Mouse (Mus musculus): ENCODE measurements around the gene 2900026A02Rik. TPM values are rescaled to one million over a fixed set of nuclear protein-coding genes. Genes with fewer than 3 reads are reported as not detected.
A peak's percentile ranks its signal among the peaks of the same experiment; 100 is the strongest.

Gene 2900026A02Rik
- polyA plus RNA-seq, 1 experiment from 2014 or later: 3.9 TPM

DNA sequence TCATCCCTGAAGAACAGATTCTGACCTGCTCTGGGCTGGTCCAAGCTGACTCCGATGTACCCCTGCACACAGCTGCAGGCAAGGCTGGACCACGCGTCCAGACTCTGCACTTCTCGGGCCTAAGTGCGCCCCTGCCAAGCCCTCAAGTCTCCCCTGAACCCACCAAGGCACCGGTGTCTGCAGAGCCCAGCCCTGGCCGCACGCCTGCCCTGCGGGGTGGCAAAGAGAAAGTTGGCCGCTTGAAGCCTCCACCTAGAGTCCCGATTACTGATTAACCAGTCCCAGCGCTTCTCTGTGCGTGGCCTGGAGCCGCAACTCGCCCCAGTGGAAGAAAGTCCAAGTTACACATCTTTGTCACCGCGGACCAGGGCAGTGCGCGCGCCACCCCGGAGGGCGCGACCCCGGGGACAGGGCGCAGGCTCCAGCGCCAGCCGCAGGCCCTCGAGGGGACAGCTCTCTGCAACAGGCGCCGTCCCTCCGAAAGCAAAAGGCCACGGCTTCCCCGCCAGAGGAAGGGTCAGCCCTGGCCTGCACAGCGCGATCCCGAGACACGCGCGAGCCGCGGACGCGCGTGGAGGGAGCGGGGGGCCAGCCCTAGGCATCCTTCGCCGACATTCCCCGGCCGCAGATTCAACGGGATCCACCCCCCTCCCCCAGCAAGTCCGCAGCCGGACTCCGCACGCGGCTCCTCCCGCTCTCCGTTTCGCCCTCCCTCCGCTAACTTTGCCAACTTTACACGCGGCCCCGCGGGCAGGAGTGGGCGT, 471 bp downstream of the 2900026A02Rik start:
- Histone ChIP-seq H3K27me3 (replicated peaks) (no peaks in the 10 kb centered on the region), H3K4me2 (peak overlapping the region; percentile 82), H3K4me3 (peak overlapping the region; percentile 52), H3K36me3 (replicated peaks) (no peaks in the 10 kb centered on the region), H3K9ac (peak overlapping the region; percentile 43), H3K4me1 (peaks cover 7% of the 10 kb centered on the region), H3K9me3 (no peaks in the 10 kb centered on the region), H3K27ac (no peak overlapping the region)
- 2% methylated on average over 55 of the region's 64 CpGs for WGBS
- ATAC-seq (replicated peaks): peak; percentile 61

GRCm38 (mm10) chr5:113219876-113220275, 1.2 kb downstream of the 2900026A02Rik start:
- no peak for ATAC-seq (replicated peaks)
- Histone ChIP-seq H3K27ac (no peak overlapping the region), H3K9me3 (no peaks in the 10 kb centered on the region), H3K27me3 (replicated peaks) (no peaks in the 10 kb centered on the region), H3K9ac (no peak overlapping the region), H3K4me1 (peaks cover 6% of the 10 kb centered on the region; the same call in 1 of the 2 replicates), H3K4me2 (peak overlapping the region; percentile 82; the same call in 1 of the 2 replicates), H3K4me3 (no peak overlapping the region), H3K36me3 (replicated peaks) (no peaks in the 10 kb centered on the region)
- WGBS: 71% methylated on average over 7 of the region's 7 CpGs

GRCm38 (mm10) chr5:113219450-113219849, 1.6 kb downstream of the 2900026A02Rik start:
- Histone ChIP-seq H3K4me1 (peaks cover 6% of the 10 kb centered on the region; the same call in 1 of the 2 replicates), H3K9me3 (no peaks in the 10 kb centered on the region), H3K4me3 (no peak overlapping the region), H3K27ac (no peak overlapping the region), H3K36me3 (replicated peaks) (no peaks in the 10 kb centered on the region), H3K9ac (no peak overlapping the region), H3K27me3 (replicated peaks) (no peaks in the 10 kb centered on the region), H3K4me2 (no peak overlapping the region)
- no peak for ATAC-seq (replicated peaks)
- 85% methylated on average over 6 of the region's 6 CpGs for WGBS

DNA sequence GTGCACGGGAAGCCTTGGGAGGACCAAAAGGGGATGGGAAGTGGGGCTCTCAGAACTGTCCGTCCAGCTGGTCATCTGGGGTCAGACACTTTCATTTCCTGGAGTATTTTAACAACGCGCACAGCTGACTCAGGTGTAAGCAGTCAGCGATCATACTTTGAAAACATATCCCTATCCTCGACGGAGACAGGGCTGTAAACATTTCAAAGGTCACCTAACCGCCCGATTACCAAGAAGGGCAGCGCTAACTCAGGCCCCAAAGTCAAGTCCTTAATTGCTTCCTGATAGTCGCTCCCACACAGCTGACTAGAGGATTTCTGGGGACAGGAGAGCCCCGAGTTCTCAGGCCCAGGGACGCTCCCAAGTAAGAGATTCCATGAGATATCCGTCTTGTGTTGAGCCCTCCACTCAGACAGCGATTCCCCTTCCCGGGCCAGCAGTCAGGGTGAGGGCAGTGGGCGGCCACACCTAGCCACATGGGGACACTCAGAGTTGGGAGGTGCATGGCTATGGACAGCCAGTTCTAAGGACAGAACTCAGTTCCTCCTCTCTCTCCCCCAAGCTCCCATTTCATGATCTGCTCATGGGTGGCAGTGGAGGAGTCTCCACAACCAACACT, 2.3 kb downstream of the 2900026A02Rik start:
- no peak for ATAC-seq (replicated peaks)
- Histone ChIP-seq H3K9me3 (no peaks in the 10 kb centered on the region), H3K27me3 (replicated peaks) (no peaks in the 10 kb centered on the region), H3K4me2 (no peak overlapping the region), H3K4me3 (no peak overlapping the region), H3K9ac (no peak overlapping the region), H3K4me1 (peaks cover 6% of the 10 kb centered on the region; the same call in 1 of the 2 replicates), H3K27ac (no peak overlapping the region), H3K36me3 (replicated peaks) (no peaks in the 10 kb centered on the region)
- WGBS: 85% methylated on average over 17 of the region's 17 CpGs

GRCm38 (mm10) chr5:113217076-113217475, 4.0 kb downstream of the 2900026A02Rik start:
- Histone ChIP-seq H3K36me3 (replicated peaks) (no peaks in the 10 kb centered on the region), H3K4me3 (no peak overlapping the region), H3K4me1 (peaks cover 6% of the 10 kb centered on the region; the same call in 1 of the 2 replicates), H3K27me3 (replicated peaks) (no peaks in the 10 kb centered on the region), H3K9ac (no peak overlapping the region), H3K9me3 (no peaks in the 10 kb centered on the region), H3K4me2 (no peak overlapping the region), H3K27ac (no peak overlapping the region)
- 82% methylated on average over 12 of the region's 12 CpGs for WGBS
- ATAC-seq (replicated peaks): no peak

DNA sequence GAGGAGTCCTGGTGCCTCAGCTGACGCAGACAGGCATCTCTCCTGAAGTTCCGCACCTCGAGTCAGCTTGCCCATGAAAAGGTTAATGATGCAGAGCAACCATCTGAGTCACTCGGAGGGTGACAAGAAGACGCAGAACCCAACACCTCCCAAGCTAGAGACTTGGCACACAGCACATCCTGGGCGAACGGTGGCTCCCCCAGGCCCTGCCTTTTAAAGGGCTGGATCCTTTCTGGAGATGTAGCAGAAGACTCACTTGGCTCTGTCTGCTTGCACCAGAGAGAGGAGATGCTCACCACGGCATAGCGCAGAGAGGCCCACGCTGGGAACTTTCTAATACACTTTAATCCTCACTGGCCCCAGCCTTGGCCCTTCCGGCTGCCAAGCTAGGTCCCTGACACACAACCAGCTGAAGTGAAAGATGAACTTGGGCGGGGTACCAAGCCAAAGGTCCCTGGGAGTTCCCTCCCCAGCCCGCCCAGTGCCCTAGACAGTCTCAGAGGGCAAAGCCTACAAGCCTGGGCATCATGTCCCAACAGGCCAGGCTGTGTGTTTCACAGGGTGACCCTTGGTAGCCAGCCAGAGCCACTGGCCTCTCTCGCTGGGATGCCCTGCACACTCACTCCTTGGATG, 4.6 kb downstream of the 2900026A02Rik start:
- H3K9ac ChIP-seq: no peak overlapping the region

GRCm38 (mm10) chr5:113215610-113216011, 5.4 kb downstream of the 2900026A02Rik start:
- Histone ChIP-seq H3K27me3 (replicated peaks) (no peaks in the 10 kb centered on the region), H3K9ac (no peak overlapping the region), H3K4me3 (no peak overlapping the region), H3K36me3 (replicated peaks) (no peaks in the 10 kb centered on the region), H3K4me2 (no peak overlapping the region), H3K4me1 (peaks cover 3% of the 10 kb centered on the region; the same call in 1 of the 2 replicates), H3K27ac (no peak overlapping the region), H3K9me3 (no peaks in the 10 kb centered on the region)
- 87% methylated on average over 9 of the region's 9 CpGs for WGBS
- ATAC-seq (replicated peaks): no peak

More for the DNA sequence above, 4.6 kb downstream of the 2900026A02Rik start:
- 74% methylated on average over 14 of the region's 14 CpGs for WGBS
- Histone ChIP-seq H3K27ac (no peak overlapping the region), H3K36me3 (replicated peaks) (no peaks in the 10 kb centered on the region), H3K4me2 (no peak overlapping the region), H3K9me3 (no peaks in the 10 kb centered on the region), H3K4me1 (peaks cover 6% of the 10 kb centered on the region; the same call in 1 of the 2 replicates), H3K4me3 (no peak overlapping the region), H3K27me3 (replicated peaks) (no peaks in the 10 kb centered on the region)
- no peak for ATAC-seq (replicated peaks)

- no peak overlapping the region for H3K27ac ChIP-seq
- no peaks in the 10 kb centered on the region for H3K27me3 ChIP-seq (replicated peaks)
- H3K9me3 ChIP-seq: no peaks in the 10 kb centered on the region
- no peak overlapping the region for H3K9ac ChIP-seq
- H3K4me1 ChIP-seq: peaks cover 2% of the 10 kb centered on the region; the same call in 1 of the 2 replicates
- H3K36me3 ChIP-seq (replicated peaks): no peaks in the 10 kb centered on the region
- ATAC-seq (replicated peaks): no peak
- H3K4me3 ChIP-seq: no peak overlapping the region
- WGBS: 70% methylated on average over 11 of the region's 11 CpGs
- H3K4me2 ChIP-seq: no peak overlapping the region
These were observed 6.6 kb downstream of the 2900026A02Rik start for GRCm38 (mm10) chr5:113214455-113214854.

GRCm38 (mm10) chr5:113214041-113214440, 7.0 kb downstream of the 2900026A02Rik start:
- Histone ChIP-seq H3K9ac (no peak overlapping the region), H3K4me3 (no peak overlapping the region), H3K36me3 (replicated peaks) (no peaks in the 10 kb centered on the region), H3K4me1 (peaks cover 5% of the 10 kb centered on the region; the same call in 1 of the 2 replicates), H3K9me3 (no peaks in the 10 kb centered on the region), H3K4me2 (no peak overlapping the region), H3K27me3 (replicated peaks) (no peaks in the 10 kb centered on the region), H3K27ac (no peak overlapping the region)
- no peak for ATAC-seq (replicated peaks)
- WGBS: 94% methylated on average over 8 of the region's 8 CpGs

DNA sequence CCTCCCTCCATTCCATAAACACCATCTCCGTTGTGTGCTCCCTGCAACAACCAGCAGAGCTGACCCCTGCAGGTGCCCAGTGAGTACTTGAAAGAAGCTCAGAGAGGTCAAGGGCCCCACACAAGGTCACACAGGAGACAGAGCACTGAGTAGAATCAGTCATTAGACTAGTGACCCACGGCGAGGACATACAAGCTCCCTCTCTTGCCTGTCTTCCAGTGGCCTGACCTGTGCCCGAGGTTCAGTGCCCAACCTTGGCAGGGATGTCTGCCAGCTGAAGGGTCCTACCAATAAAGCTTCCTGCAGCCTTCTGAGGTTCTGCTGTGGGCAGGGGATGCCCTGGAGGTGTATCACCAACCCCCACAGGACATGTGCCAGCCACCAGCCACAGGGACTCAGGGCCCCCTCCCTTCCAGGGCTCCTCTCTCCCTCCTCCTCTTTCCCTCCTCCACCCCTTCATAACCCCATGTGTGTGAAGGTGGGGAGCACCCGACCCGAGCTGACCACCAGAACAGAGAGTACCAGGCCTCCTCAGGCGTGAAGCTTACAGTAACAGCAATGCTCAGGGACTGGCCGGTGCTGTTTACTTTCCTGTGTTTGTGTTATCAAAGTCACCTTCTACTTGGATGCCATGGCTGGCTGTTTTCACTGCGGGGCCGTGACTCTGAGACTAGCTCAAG, 8.7 kb downstream of the 2900026A02Rik start:
- Histone ChIP-seq H3K27ac (no peak overlapping the region), H3K4me1 (peaks cover 5% of the 10 kb centered on the region; the same call in 1 of the 2 replicates), H3K27me3 (replicated peaks) (no peaks in the 10 kb centered on the region), H3K9ac (no peak overlapping the region), H3K4me3 (no peak overlapping the region), H3K36me3 (replicated peaks) (no peaks in the 10 kb centered on the region), H3K9me3 (no peaks in the 10 kb centered on the region), H3K4me2 (no peak overlapping the region)
- no peak for ATAC-seq (replicated peaks)
- WGBS: 85% methylated on average over 10 of the region's 10 CpGs

GRCm38 (mm10) chr5:113210314-113210713, 10.7 kb downstream of the 2900026A02Rik start:
- Histone ChIP-seq H3K9me3 (no peaks in the 10 kb centered on the region), H3K27ac (no peak overlapping the region), H3K4me2 (no peak overlapping the region), H3K4me3 (no peak overlapping the region), H3K36me3 (replicated peaks) (no peaks in the 10 kb centered on the region), H3K9ac (no peak overlapping the region), H3K4me1 (peaks cover 5% of the 10 kb centered on the region; the same call in 1 of the 2 replicates), H3K27me3 (replicated peaks) (no peaks in the 10 kb centered on the region)
- ATAC-seq (replicated peaks): no peak
- WGBS: 87% methylated on average over 6 of the region's 6 CpGs

DNA sequence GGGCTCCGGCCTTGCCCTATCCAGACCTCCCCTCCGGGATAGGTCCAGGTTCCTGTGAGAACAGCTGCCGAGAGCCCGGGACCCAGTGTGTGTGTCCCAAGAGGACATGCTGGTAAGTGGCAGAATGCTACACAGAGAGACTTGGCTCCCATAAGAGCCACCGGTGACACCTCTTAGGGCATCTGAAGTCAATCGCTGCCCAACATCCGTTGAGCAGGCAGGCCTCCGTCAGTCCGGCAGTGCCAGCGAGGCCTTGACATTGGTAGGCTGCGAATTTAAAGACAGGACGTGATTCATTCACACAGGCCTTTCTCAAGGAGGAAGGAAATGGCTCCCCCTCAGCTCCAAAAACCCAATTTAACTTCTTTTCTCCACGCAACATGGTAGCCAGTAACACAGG, 11.1 kb downstream of the 2900026A02Rik start:
- Histone ChIP-seq H3K4me1 (peaks cover 5% of the 10 kb centered on the region; the same call in 1 of the 2 replicates), H3K4me2 (no peak overlapping the region), H3K36me3 (replicated peaks) (no peaks in the 10 kb centered on the region), H3K9ac (no peak overlapping the region), H3K9me3 (no peaks in the 10 kb centered on the region), H3K4me3 (no peak overlapping the region), H3K27ac (peak overlapping the region; percentile 18; the same call in 1 of the 2 replicates), H3K27me3 (replicated peaks) (no peaks in the 10 kb centered on the region)
- 86% methylated on average over 13 of the region's 13 CpGs for WGBS
- ATAC-seq (replicated peaks): no peak

Data from midbrain, embryonic 15.5 days (tissue).